Mouse (Mus musculus) natural killer cell, adult 2 months (primary cell): ENCODE results near the gene Fgf7.

Experiments used
- DNase-seq, 2 experiments: peaks; one replicate each; pipeline ENCODE4 v3.0.0; 2022; ENCODE audit warnings: low spot score in 2 of 2

The Fgf7 gene

GRCm38 (mm10) chr2:126034379-126035005 is at the start of gene Fgf7:
Gene Fgf7 (plus strand): TSS chr2:126034658.
- DNase-seq, result no peak

- DNase-seq, result no peak
Measured at GRCm38 (mm10) chr2:126002291-126002690, 32.2 kb upstream of the Fgf7 start.

GRCm38 (mm10) chr2:126006088-126006487 is 28.4 kb upstream of the Fgf7 start:
- DNase-seq, result peak in 1 of 2 experiments; percentile 7

DNA sequence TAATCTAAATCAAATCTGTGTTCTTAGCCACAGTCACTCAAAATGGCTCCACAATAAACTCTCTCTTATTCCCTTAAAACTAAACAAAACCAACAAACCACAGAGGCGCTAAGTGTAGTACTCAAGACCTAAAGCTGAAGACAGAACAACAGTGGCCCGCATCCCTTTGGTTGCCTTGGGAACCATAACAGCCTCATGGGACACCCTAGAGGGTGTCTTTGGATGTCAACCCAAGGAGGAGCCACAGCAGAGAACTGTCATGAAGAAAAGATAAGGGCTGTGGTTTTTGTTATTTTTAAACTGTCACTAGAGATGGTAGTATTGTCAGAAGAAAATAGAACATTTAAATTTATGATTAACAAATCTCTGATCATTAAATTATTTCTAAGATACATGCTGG is 27.7 kb upstream of the Fgf7 start:
- DNase-seq, result no peak

- DNase-seq, result no peak
Measured at GRCm38 (mm10) chr2:126014989-126015710, 19.3 kb upstream of the Fgf7 start.

DNA sequence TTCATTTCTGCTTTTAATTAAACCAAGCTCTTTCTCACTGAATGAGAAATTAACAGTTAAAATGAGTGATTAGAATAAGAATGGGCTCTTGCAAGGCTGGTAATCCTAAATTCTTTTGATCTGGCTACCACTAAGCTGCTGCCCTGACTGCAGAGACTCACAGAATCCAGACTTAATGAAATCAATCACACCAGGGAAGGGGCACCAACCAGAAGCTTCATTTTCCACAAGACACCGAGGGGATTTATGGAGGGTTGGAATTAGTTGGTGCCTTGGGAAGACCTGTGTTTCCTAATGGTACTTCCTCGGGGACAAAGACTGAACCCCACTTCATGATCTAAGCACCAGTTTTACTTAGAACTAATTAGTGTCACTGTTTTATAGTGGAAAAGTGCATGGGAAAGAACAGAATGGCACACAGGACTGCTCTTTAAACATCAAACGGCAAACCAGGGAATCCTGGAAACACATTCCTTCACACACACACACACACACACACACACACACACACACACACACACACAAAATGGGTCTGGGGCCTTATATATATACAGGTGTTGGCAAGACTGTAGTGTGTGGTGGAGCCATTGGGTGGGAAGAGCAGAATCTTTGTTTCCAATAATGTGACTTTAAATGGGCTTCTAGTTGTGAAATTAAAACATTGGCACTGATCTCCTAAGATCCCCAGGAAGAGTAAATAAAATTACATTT is 18.5 kb upstream of the Fgf7 start:
- DNase-seq, result no peak

- no peak for DNase-seq
Measured at GRCm38 (mm10) chr2:126031186-126031900, 3.1 kb upstream of the Fgf7 start.

DNA sequence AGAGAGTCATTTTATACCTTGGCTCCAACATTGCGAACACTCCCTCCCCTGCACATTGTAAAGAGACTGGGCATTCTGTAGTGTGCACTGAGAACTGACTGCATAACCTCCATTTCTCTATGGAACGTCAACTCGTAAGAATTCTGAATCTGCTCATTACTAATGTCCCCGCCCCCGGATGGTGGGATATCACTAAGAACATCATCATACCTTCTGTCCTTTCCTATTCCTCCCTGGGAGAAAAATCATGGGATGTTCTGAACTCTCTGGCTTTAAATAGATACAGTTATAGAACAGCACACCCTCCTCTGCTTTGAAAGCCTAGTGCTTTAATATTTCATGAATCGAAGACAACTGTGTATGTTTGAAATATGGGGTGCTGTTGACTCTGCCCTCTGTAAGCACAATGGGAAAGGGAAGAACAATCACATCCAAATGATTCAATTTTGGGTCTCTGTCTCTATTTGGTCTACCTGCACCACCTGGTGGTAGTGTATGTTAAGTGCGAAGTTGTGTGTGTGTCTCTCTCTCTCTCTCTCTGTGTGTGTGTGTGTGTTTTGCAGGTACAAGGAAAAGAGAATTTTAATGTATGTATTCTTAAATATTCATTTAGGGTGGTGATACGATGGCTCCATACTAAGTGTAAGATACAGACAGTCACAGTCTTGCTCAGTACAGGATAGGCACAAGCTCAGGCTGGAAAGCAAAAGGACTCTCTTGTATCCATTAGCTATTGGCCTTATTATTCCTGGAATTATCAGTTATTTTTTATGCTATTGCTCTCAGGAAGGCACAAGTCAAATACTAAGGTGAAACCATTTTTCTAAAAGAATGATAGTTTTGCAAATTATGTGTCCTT is 1.1 kb upstream of the Fgf7 start:
- no peak for DNase-seq

DNA sequence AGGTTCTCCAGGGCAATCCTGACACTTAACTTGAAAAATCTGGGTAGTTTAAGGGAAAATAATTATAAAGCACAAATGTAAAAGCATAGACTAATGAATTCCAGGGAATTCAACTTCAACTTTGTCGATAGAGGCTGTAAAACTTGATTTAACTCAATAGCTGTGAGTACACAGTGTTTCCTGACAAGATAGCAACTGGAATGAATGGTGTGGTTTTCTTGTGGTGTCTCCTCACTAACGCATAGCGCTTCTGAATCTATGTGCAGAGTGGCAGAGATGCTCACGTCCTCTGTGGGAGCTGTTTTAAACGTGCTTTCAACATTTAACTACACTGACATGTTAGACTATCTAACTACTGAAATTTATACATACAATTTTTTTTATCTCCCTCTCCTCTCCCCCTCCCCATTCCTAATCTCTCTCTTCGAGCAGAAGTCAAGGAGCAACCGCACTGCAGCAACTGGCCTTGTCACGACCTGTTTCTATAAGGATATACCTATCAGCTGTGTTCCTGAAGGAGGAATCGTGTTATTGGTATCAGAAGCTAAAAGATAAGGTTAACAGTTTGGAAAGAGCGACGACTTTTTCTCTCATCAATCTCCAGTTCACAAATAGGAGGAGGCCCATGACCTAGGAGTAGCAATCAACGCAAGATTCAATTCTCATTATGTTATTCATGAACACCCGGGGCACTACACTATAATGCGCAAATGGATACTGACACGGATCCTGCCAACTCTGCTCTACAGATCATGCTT is 734 bp downstream of the Fgf7 start:
- no peak for DNase-seq

DNA sequence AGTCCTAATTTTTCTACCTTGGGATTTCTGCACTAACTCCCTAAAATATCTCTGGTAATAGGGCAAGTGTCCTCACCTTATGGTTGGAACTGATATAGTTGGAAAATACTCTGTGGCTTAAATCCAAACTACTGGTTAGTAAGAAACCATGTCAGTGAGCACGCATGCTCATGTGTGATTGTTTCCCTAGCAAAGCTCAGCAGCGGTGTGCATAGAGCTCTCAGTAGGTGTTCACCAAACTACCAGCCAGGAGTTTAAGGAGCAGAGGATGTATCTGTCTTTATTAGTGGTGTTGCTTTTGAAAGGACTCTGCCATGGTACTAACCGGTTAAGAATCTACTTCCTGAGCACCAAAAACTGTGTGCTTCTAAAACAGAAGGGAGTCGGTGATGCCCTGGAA is 1.7 kb downstream of the Fgf7 start:
- DNase-seq, result no peak

DNA sequence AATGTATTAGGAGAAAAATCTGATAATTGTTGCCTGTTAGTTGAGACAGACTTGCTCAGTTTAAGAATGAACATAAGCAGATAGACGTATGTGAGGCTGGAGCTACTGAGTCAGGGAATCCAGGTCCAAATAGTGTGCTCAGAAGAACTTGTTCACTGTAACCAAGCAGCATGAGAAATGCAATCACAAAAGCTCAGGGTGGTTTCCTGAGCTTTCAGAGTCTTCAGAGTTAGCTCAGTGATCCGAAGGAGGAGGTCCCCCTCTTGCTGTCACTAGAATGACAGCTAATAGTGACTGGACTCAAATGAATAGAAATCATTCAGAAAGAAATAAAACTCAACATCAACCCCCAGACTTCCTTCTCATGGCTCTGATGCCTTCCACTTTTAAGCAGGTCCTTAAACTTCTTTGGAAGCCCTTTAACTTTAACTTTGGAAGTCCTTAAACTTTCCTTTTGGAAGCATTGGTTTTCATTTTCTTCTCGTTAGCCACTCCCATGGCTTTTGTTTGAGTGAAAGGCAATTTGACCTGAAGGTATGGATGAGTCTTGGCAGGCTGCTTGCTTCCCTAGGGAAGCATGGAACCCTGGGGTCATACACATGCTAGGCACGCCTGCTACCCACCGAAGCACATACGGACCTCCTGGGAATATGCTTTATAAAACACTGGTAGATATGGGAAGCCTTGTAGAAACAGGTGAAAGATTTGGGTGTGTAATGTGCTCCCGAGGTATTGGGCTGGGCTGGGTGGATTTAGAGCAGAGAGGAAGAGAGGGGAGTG is 4.0 kb downstream of the Fgf7 start:
- no peak for DNase-seq

DNA sequence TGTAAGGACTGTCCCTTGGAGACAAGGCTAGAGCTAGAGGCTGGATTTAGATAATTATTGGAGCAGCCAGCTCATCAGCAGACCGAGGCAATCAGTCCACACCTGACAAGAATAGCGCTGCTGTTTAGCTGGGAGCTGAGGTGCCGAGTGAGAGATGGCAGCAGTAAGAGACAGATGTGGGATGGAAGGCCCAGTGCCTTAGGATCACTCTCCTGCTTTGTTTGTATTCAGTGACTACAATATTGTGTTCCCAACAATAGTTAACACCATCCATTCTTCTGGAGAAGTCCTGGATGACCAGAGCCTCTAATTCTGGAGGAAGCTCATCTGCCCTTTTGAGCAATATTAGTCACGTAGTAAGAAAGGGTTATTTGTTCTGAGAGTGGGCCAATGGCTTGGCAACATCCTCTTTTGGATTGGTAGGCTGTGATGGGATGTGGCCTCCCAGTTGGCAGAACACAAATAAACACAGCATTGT is 5.0 kb downstream of the Fgf7 start:
- no peak for DNase-seq

- no peak for DNase-seq
Measured at GRCm38 (mm10) chr2:126040651-126041050, 6.2 kb downstream of the Fgf7 start.

- no peak for DNase-seq
Measured at GRCm38 (mm10) chr2:126041237-126041636, 6.8 kb downstream of the Fgf7 start.

DNA sequence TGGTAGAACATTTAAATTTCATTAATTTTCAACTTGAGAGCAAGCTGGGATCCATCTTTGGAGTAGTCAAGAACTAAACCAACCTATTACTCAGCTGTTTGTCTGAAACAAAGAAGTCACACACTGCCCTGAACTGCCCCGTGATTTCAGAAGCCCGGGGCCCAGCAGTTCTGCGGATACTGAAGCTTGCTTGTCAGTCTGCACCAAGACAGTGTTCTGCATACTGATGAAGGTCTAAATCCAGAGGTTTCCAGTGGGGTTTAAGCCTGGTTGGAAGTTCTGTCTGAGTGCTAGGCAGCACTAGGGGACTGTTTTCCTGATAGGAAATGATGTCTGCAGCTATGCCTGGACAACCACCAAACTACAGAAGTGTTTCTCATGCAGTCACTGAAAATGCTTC is 8.2 kb downstream of the Fgf7 start:
- DNase-seq, result no peak

DNA sequence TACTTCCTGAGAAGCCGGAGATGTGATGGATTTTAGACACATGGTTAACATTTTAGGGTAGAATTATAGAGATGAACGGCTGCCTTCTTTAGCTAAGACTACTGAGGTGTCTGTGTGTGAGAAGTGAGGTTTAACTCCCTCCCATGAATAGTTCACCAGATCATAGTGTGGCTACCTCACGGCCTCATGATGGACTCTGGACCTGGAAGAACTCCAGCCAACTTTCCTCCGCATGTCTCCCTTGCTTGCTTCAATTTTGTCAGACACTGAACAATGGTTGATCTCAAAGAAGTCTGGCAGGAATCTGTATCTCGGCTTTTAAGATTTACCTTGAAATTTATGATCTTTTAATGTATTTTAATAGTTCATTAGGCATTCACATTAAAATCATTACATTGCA is 11.2 kb downstream of the Fgf7 start:
- no peak for DNase-seq

DNA sequence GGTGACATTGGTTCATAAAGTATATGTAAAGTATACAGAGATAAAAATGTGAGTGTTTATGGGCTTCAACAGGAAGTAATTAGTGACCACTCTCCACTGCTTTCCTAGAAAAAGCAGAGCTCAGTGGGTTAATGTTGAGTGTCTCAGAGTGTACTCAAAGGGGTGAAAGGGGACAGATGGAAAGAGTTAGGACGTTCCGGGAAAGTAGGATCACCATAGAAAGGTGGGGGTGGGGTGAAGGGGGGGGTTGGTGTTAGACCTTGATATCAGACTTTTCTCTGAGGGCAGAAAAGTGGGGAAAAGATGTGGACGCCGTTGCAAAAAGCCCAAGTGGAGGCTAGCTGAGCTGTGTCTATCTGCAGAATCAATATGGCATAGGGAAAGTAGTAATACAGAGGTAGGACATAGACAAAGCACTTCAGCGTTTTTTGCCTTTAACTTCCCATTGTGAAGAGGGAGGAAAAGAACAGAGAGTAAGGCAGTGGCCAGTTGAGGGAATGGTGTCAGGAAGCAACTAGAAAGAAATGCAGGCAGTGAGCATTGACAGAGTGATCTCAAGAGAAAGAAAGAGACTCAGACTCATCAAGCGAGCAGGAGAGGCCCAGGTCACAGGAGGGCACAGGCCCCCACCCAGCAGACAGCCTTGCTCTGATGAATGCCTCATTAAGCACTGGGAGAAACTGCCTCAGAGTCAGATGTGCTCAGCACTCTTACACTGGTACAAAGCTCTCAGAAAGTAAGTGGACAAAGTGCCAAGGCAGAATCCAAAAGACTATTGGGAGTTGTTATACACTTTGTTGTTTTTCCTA is 18.5 kb downstream of the Fgf7 start:
- no peak for DNase-seq

DNA sequence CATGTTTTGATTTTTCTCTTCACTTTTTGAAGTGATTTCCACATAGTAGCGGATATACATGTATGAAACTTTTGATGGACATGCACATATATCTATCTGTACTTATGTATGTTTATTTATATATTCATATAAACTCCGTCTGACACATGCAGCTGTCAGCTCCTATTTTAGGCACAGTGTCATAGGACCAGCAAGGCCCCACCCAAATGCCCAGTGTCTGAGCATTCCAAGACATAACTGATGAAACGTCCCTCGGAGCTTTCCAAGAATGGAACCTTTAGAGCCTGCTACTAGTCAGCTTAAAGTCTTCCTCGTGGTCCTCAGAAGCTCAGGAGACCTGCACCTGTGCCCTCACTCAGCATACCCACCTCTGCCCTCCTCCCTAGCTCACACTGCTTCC is 19.2 kb downstream of the Fgf7 start:
- DNase-seq, result no peak

DNA sequence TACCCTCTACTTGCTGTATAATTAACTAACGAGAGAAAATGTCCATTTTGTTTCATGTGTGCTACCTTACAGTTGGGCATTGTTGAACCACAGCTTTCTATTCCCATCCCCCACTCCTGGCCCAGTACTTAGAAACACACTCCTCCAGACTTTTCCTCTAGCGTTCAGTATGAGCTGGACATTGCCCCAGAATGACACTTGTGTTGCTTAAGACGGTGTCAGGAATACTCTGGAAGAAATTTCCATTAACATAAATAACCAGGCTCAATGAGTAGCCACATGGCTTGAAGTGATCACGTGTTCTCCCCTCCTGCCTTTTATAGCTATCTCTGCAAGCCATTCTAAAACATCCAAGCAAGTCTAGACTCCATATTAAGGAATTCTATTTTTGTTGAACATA is 26.1 kb downstream of the Fgf7 start:
- DNase-seq, result no peak
